Comparison of ENCODE assay signal across 13 mouse cellular contexts in genomic region chr17:87063969-87064368, GRCm38 (mm10). TPM values are rescaled to one million over a fixed set of nuclear protein-coding genes. Genes with fewer than 3 reads are reported as not detected.
DNase-seq lines count a peak whose midpoint lies in the region; ATAC-seq and TF ChIP-seq lines count a peak whose summit lies in the region.
"Had no signal": no experiment of that assay in that cellular context is flagged by ENCODE, and none has a peak within 500 bp of the region (broad histone marks: within the 10 kb centered on the region; RNA-seq: fewer than 3 reads in every experiment).

No protein-coding gene starts in this region.

- ATAC-seq in intestine, embryonic 14.5 days (replicated peaks; ENCODE audit: low FRiP score, low TSS enrichment, low read depth) = no peak
- no peak for ATAC-seq in intestine, embryonic 16.5 days
- ATAC-seq in megakaryocyte-erythroid progenitor cell, adult 5-6 weeks (replicated peaks; ENCODE audit: low FRiP score, low TSS enrichment, poor library complexity, severe bottlenecking) = 0 out of 2 replicates have a peak, but pooled peaks have one; percentile 14
- no peak for ATAC-seq in hindbrain, embryonic 11.5 days (ENCODE audit: low FRiP score)

- H3K4me1 ChIP-seq in intestine, embryonic 14.5 days (replicated peaks; ENCODE audit: control insufficient read depth, insufficient read depth, low read length) = no peaks in the 10 kb centered on the region; the same call in 1 of the 2 replicates
- H3K4me1 ChIP-seq in intestine, embryonic 16.5 days (ENCODE audit: control insufficient read depth, insufficient read depth, low read length) = no peaks in the 10 kb centered on the region
- H3K4me1 ChIP-seq in spleen, adult 2 months (ENCODE audit: control insufficient read depth, insufficient read depth, insufficient read length) = peaks cover 11% of the 10 kb centered on the region; the same call in 1 of the 2 replicates
- H3K4me1 ChIP-seq in hindbrain, embryonic 11.5 days (replicated peaks; ENCODE audit: control insufficient read depth, insufficient read depth, low read length) = no peaks in the 10 kb centered on the region

- TF ChIP-seq CTCF in spleen, adult 2 months (IDR thresholded peaks at IDR 0.05; ENCODE audit: extremely low read depth, insufficient read depth, insufficient read length, insufficient replicate concordance) = no peak

- DNase-seq in intestine, embryonic 14.5 days (ENCODE audit: low spot score) = peak; percentile 25
- DNase-seq in spleen, adult 2 months (ENCODE audit: low read depth in 1 of 2, low spot score in 2 of 2) = peak; percentile 26 to 27
- no peak for DNase-seq in spleen, adult 12 weeks (ENCODE audit: low spot score)
- DNase-seq in hindbrain, embryonic 11.5 days (ENCODE audit: low spot score) = no peak
- no peak for DNase-seq in gastrocnemius, adult 8-10 months (ENCODE audit: low spot score in 2 of 2)
- no peak for DNase-seq in cerebellum, adult 9-10 months
- DNase-seq: adrenal gland, adult 2 months; heart, postnatal 4 days; kidney, postnatal 36 days had no signal

- no peak overlapping the region for H3K4me2 ChIP-seq in intestine, embryonic 14.5 days (ENCODE audit: low read length)
- H3K4me2 ChIP-seq in intestine, embryonic 16.5 days (ENCODE audit: low read depth, low read length) = no peak overlapping the region
- no peak overlapping the region for H3K4me2 ChIP-seq in hindbrain, embryonic 11.5 days (replicated peaks; ENCODE audit: low read depth, low read length)

- H3K9ac ChIP-seq in intestine, embryonic 14.5 days (ENCODE audit: low read length) = no peak overlapping the region
- H3K9ac ChIP-seq in intestine, embryonic 16.5 days (ENCODE audit: low read depth, low read length) = no peak overlapping the region
- no peak overlapping the region for H3K9ac ChIP-seq in hindbrain, embryonic 11.5 days (ENCODE audit: low read depth, low read length)

- TF ChIP-seq POLR2A in spleen, adult 2 months (IDR thresholded peaks at IDR 0.05; ENCODE audit: low read depth, low read length) = no peak

- no peak overlapping the region for H3K4me3 ChIP-seq in intestine, embryonic 14.5 days (ENCODE audit: low read depth, low read length)
- no peak overlapping the region for H3K4me3 ChIP-seq in intestine, embryonic 16.5 days (ENCODE audit: low read length)
- H3K4me3 ChIP-seq in spleen, adult 2 months (ENCODE audit: extremely low read depth, insufficient read depth, insufficient read length) = no peak overlapping the region
- no peak overlapping the region for H3K4me3 ChIP-seq in hindbrain, embryonic 11.5 days (ENCODE audit: low read depth, low read length)
- H3K4me3 ChIP-seq: erythroblast, embryonic 14.5 days; left cerebral cortex, adult 2 months had no signal

- H3K36me3 ChIP-seq in intestine, embryonic 14.5 days (ENCODE audit: control insufficient read depth, insufficient read depth, low read length) = no peaks in the 10 kb centered on the region
- no peaks in the 10 kb centered on the region for H3K36me3 ChIP-seq in intestine, embryonic 16.5 days (ENCODE audit: control insufficient read depth, insufficient read depth, low read length)
- no peaks in the 10 kb centered on the region for H3K36me3 ChIP-seq in spleen, adult 2 months (ENCODE audit: control insufficient read depth, insufficient read depth, low read length)
- H3K36me3 ChIP-seq in hindbrain, embryonic 11.5 days (ENCODE audit: control insufficient read depth, insufficient read depth, low read length) = no peaks in the 10 kb centered on the region

- H3K27me3 ChIP-seq in intestine, embryonic 14.5 days (replicated peaks; ENCODE audit: control insufficient read depth, insufficient read depth, low read length) = no peaks in the 10 kb centered on the region
- H3K27me3 ChIP-seq in intestine, embryonic 16.5 days (replicated peaks; ENCODE audit: control insufficient read depth, insufficient read depth, low read length) = no peaks in the 10 kb centered on the region
- H3K27me3 ChIP-seq in spleen, adult 2 months (ENCODE audit: control insufficient read depth, insufficient read depth, low read length) = no peaks in the 10 kb centered on the region
- no peaks in the 10 kb centered on the region for H3K27me3 ChIP-seq in hindbrain, embryonic 11.5 days (ENCODE audit: control insufficient read depth, insufficient read depth, low read length)

- WGBS in intestine, embryonic 14.5 days = 72% methylated on average over 6 of the region's 6 CpGs
- 74% methylated on average over 6 of the region's 6 CpGs for WGBS in intestine, embryonic 16.5 days
- 7% methylated on average over 6 of the region's 6 CpGs for WGBS in spleen, adult 2 months
- WGBS in hindbrain, embryonic 11.5 days = 83% methylated on average over 6 of the region's 6 CpGs

- no peak overlapping the region for H3K27ac ChIP-seq in intestine, embryonic 14.5 days (ENCODE audit: low read depth)
- H3K27ac ChIP-seq in intestine, embryonic 16.5 days (ENCODE audit: low read length) = no peak overlapping the region
- no peak overlapping the region for H3K27ac ChIP-seq in spleen, adult 2 months (ENCODE audit: insufficient read depth, low read length)
- H3K27ac ChIP-seq in hindbrain, embryonic 11.5 days (ENCODE audit: low read depth, low read length) = no peak overlapping the region
- H3K27ac ChIP-seq: left cerebral cortex, adult 2 months had no signal

- no peaks in the 10 kb centered on the region for H3K9me3 ChIP-seq in intestine, embryonic 14.5 days (ENCODE audit: control insufficient read depth, low read length)
- H3K9me3 ChIP-seq in intestine, embryonic 16.5 days (ENCODE audit: control insufficient read depth, low read length) = no peaks in the 10 kb centered on the region
- no peaks in the 10 kb centered on the region for H3K9me3 ChIP-seq in hindbrain, embryonic 11.5 days (ENCODE audit: control insufficient read depth, low read length)

RNA-seq across cellular contexts. Expression of gene Cript, which starts 38.6 kb away (rescaled TPM):
- polyA plus RNA-seq in intestine, embryonic 14.5 days (2014; fragmentation: Nextera tagmentation; extraction: Ambion mirVana) = 126 and 136 TPM in 2 replicates
- polyA plus RNA-seq in intestine, embryonic 16.5 days (2015; fragmentation: Nextera tagmentation; extraction: Ambion mirVana) = 129 and 132 TPM in 2 replicates
- 3.9 and 5.0 TPM in 2 replicates for polyA plus RNA-seq in spleen, adult 2 months (2012; rRNA removed)
- 32.6 and 74.8 TPM in 2 replicates for total RNA-seq in megakaryocyte-erythroid progenitor cell, adult 5-6 weeks (2014; fragmentation: Nextera tagmentation)
- 64.3 and 66.2 TPM in 2 replicates for total RNA-seq in megakaryocyte-erythroid progenitor cell, adult 5-6 weeks (2017)
- 212 and 226 TPM in 2 replicates for polyA plus RNA-seq in hindbrain, embryonic 11.5 days (2014; fragmentation: Nextera tagmentation; extraction: Ambion mirVana)
- 10 to 100 TPM; 47.8 to 60.7 (median 55.5) TPM for total RNA-seq in gastrocnemius, adult 8-10 months (2022)

RNA-seq across cellular contexts. Expression of gene Pigf, which starts 38.8 kb away (rescaled TPM):
- polyA plus RNA-seq in intestine, embryonic 14.5 days (2014; fragmentation: Nextera tagmentation; extraction: Ambion mirVana) = 42.1 and 43.8 TPM in 2 replicates
- 51.4 and 56.1 TPM in 2 replicates for polyA plus RNA-seq in intestine, embryonic 16.5 days (2015; fragmentation: Nextera tagmentation; extraction: Ambion mirVana)
- polyA plus RNA-seq in spleen, adult 2 months (2012; rRNA removed) = 2.1 and 2.2 TPM in 2 replicates
- 10.4 and 14.6 TPM in 2 replicates for total RNA-seq in megakaryocyte-erythroid progenitor cell, adult 5-6 weeks (2014; fragmentation: Nextera tagmentation)
- total RNA-seq in megakaryocyte-erythroid progenitor cell, adult 5-6 weeks (2017) = 19.0 and 24.5 TPM in 2 replicates
- 42.3 and 45.2 TPM in 2 replicates for polyA plus RNA-seq in hindbrain, embryonic 11.5 days (2014; fragmentation: Nextera tagmentation; extraction: Ambion mirVana)
- 1 to 10 TPM in 3 of 4 experiments, under 1 TPM in 1; 0.99 to 2.6 (median 2.2) TPM for total RNA-seq in gastrocnemius, adult 8-10 months (2022)

RNA-seq across cellular contexts. Expression of gene Socs5, which starts 43.5 kb away (rescaled TPM):
- polyA plus RNA-seq in intestine, embryonic 14.5 days (2014; fragmentation: Nextera tagmentation; extraction: Ambion mirVana) = 11.6 and 14.1 TPM in 2 replicates
- polyA plus RNA-seq in intestine, embryonic 16.5 days (2015; fragmentation: Nextera tagmentation; extraction: Ambion mirVana) = 5.3 and 5.9 TPM in 2 replicates
- 6.9 and 7.9 TPM in 2 replicates for polyA plus RNA-seq in spleen, adult 2 months (2012; rRNA removed)
- total RNA-seq in megakaryocyte-erythroid progenitor cell, adult 5-6 weeks (2014; fragmentation: Nextera tagmentation) = 6.0 and 8.1 TPM in 2 replicates
- total RNA-seq in megakaryocyte-erythroid progenitor cell, adult 5-6 weeks (2017) = 5.0 and 13.8 TPM in 2 replicates
- polyA plus RNA-seq in hindbrain, embryonic 11.5 days (2014; fragmentation: Nextera tagmentation; extraction: Ambion mirVana) = 15.0 and 16.2 TPM in 2 replicates
- total RNA-seq in gastrocnemius, adult 8-10 months (2022) = 10 to 100 TPM; 13.1 to 17.8 (median 15.2) TPM

Comparison
In these comparisons a context has a peak if more than half of its experiments do, and no peak if none do; other contexts are left out.
1. DNase-seq: peak in intestine, embryonic 14.5 days (single experiment) and spleen, adult 2 months (2 of 2); none in spleen, adult 12 weeks (single experiment), hindbrain, embryonic 11.5 days (single experiment), gastrocnemius, adult 8-10 months (0 of 2) and cerebellum, adult 9-10 months (single experiment).
2. RNA of gene Cript, which starts 38.6 kb away (polyA plus RNA-seq): 212 to 226 TPM in hindbrain, embryonic 11.5 days, 129 to 132 TPM in intestine, embryonic 16.5 days and 126 to 136 TPM in intestine, embryonic 14.5 days; 3.9 to 5.0 TPM in spleen, adult 2 months; every median in the first group is over 10 times any median in the second.
3. RNA of gene Pigf, which starts 38.8 kb away (polyA plus RNA-seq): 51.4 to 56.1 TPM in intestine, embryonic 16.5 days, 42.1 to 43.8 TPM in intestine, embryonic 14.5 days and 42.3 to 45.2 TPM in hindbrain, embryonic 11.5 days; 2.1 to 2.2 TPM in spleen, adult 2 months; every median in the first group is over 10 times any median in the second.